Mouse (Mus musculus) embryonic facial prominence, embryonic 13.5 days (tissue): ENCODE data around the gene Gpr146. TPM values are rescaled to one million over a fixed set of nuclear protein-coding genes. Genes with fewer than 3 reads are reported as not detected.

ENCODE experiments used
- ATAC-seq: fragments of 200-750 bp; cut with Nextera tagmentation; 2 replicates; pipeline ENCODE4 v1.8.0; 2017; ENCODE audit warnings: low read depth; ENCODE audit not compliant: insufficient number of reproducible peaks, insufficient read depth, low FRiP score, low TSS enrichment
- H3K27ac ChIP-seq: fragments of 300-500 bp; sonication (generic); 2 replicates; pipeline ENCODE4 v1.5.1; 2015; ENCODE audit warnings: moderate library complexity, mild to moderate bottlenecking, inconsistent platforms
- H3K27me3 ChIP-seq: fragments of 300-500 bp; sonication (generic); 2 replicates; pipeline ENCODE4 v1.6.1; 2015; ENCODE audit warnings: mild to moderate bottlenecking, inconsistent platforms
- H3K36me3 ChIP-seq: fragments of 300-500 bp; sonication (generic); 2 replicates; pipeline ENCODE4 v1.6.1; 2015; ENCODE audit warnings: mild to moderate bottlenecking, inconsistent platforms
- H3K4me1 ChIP-seq: fragments of 300-500 bp; sonication (generic); 2 replicates; pipeline ENCODE4 v1.6.1; 2015; ENCODE audit warnings: inconsistent platforms
- H3K4me2 ChIP-seq: fragments of 300-500 bp; sonication (generic); 2 replicates; pipeline ENCODE4 v1.6.1; 2015; ENCODE audit warnings: moderate library complexity, mild to moderate bottlenecking, inconsistent platforms
- H3K4me3 ChIP-seq: fragments of 300-500 bp; sonication (generic); 2 replicates; pipeline ENCODE4 v1.5.1; 2015; ENCODE audit warnings: mild to moderate bottlenecking, inconsistent platforms
- H3K9ac ChIP-seq: fragments of 300-500 bp; sonication (generic); 2 replicates; pipeline ENCODE4 v1.6.1; 2015; ENCODE audit warnings: mild to moderate bottlenecking, inconsistent platforms
- H3K9me3 ChIP-seq: fragments of 300-500 bp; sonication (generic); 2 replicates; pipeline ENCODE4 v1.6.1; 2016; ENCODE audit warnings: inconsistent platforms
- WGBS: fragments of 180-500 bp; shearing (Covaris S2); methylation state at CpG from one replicate; pipeline ENCODE4 v1.1.7; 2015; ENCODE audit warnings: mixed read lengths; 5-methylcytosine and 5-hydroxymethylcytosine counted together
- polyA plus RNA-seq: library from polyadenylated mRNA; unstranded; fragments of >200 nt; fragmentation: Nextera tagmentation; extraction: Ambion mirVana; gene quantifications from 2 replicates; pipeline ENCODE4 v1.2.1, GENCODE M21; 2015

Gpr146 gene
- polyA plus RNA-seq, 1 experiment from 2014 or later = 2.5 TPM

DNA sequence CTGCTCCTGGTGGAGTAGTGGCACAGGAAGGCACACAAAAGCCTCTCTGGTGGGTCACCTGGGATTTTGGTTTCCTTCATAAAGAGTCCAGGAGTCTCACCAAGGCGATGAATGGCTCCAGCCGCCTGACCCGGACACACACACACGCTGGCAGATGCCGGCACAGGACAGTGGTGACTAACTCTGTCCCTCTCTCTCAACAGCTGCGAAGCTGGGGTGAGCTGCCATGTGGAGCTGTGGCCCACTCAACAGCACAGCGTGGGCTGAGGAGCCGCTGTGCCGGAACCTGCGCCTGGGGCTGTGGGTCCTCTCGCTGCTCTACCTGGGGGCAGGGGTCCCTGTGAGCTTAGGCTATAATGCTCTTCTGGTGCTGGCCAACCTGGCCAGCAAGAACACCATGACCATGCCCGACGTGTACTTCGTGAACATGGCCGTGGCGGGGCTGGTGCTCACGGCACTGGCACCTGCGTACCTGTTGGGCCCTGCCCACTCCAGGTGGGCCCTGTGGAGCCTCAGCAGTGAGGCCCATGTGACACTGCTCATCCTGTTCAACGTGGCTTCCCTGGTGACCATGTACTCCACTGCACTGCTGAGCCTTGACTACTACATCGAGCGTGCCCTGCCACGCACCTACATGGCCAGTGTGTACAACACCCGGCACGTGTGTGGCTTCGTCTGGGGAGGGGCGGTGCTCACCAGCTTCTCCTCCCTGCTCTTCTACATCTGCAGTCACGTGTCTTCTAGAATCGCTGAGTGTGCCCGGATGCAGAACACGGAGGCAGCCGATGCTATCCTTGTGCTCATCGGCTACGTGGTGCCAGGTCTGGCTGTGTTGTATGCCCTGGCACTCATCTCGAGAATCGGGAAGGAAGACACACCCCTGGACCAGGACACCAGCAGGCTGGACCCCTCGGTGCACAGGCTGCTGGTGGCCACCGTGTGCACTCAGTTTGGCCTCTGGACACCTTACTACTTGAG is 15.0 kb downstream of the Gpr146 start:
- H3K4me2 ChIP-seq = no peak overlapping the region
- no peak overlapping the region for H3K4me3 ChIP-seq
- H3K4me1 ChIP-seq = peaks cover 44% of the 10 kb centered on the region
- no peaks in the 10 kb centered on the region for H3K36me3 ChIP-seq
- H3K9ac ChIP-seq = no peak overlapping the region
- H3K9me3 ChIP-seq = no peaks in the 10 kb centered on the region
- no peak overlapping the region for H3K27ac ChIP-seq
- no peak for ATAC-seq
- 94% methylated on average over 37 of the region's 37 CpGs for WGBS
- no peaks in the 10 kb centered on the region for H3K27me3 ChIP-seq

- H3K4me2 ChIP-seq = no peak overlapping the region
- no peak for ATAC-seq
- H3K9me3 ChIP-seq = no peaks in the 10 kb centered on the region
- H3K27ac ChIP-seq = no peak overlapping the region
- H3K36me3 ChIP-seq = no peaks in the 10 kb centered on the region
- H3K4me1 ChIP-seq = peaks cover 39% of the 10 kb centered on the region
- no peaks in the 10 kb centered on the region for H3K27me3 ChIP-seq
- no peak overlapping the region for H3K9ac ChIP-seq
- no peak overlapping the region for H3K4me3 ChIP-seq
- WGBS = 90% methylated on average over 16 of the region's 16 CpGs
These were observed 15.7 kb downstream of the Gpr146 start for GRCm38 (mm10) chr5:139393197-139393588.

GRCm38 (mm10) chr5:139394399-139394798 is 16.9 kb downstream of the Gpr146 start:
- peak overlapping the region; percentile 11; the same call in 1 of the 2 replicates for H3K27ac ChIP-seq
- ATAC-seq = no peak
- H3K36me3 ChIP-seq = no peaks in the 10 kb centered on the region
- peaks cover 36% of the 10 kb centered on the region for H3K4me1 ChIP-seq
- no peaks in the 10 kb centered on the region for H3K27me3 ChIP-seq
- no peak overlapping the region for H3K9ac ChIP-seq
- H3K4me2 ChIP-seq = no peak overlapping the region
- WGBS = 57% methylated on average over 7 of the region's 7 CpGs
- no peaks in the 10 kb centered on the region for H3K9me3 ChIP-seq
- H3K4me3 ChIP-seq = no peak overlapping the region

DNA sequence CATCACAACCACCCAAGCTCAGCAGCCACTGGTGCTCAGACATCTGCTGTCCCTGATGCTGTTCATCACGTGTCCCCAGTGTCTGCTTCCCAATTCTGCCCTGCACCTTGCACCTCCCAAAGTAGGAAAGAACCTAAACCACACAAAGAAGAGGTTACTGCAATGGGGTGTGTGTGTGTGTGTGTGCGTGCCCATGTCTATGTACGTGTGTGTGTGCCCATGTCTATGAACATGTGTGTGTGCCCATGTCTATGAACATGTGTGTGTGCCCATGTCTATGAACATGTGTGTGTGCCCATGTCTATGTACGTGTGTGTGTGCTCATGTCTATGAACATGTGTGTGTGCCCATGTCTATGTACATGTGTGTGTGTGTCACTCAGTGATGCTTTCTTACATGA is 18.0 kb downstream of the Gpr146 start:
- no peak for ATAC-seq

DNA sequence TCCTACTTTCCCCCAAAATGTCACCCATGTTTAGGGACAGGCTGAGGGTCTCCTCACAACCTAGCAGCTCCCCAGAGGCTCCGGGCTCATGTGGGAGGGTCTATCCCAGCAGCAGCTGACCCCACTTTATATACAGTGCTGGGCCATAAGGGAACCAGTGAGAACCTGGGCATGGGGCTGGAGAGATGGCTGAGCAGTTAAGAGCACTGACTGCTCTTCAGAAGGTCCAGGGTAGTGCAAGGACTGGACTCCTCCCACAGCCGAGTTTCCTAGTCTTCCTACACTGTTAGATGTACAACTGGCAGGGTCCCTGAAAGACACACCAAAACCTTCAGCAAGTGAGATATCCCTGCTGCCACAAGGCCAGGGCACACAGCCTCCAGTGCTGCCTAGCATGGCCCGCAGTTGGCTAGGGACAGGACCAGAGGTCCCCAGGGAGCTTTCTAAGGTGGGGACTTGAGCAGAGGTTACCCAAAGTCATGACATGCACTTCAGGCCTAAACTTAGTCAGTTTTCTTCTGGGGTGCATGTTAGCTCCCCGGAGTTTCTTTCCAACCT is 19.9 kb downstream of the Gpr146 start:
- H3K27ac ChIP-seq = no peak overlapping the region
- H3K36me3 ChIP-seq = no peaks in the 10 kb centered on the region
- H3K4me3 ChIP-seq = no peak overlapping the region
- no peak overlapping the region for H3K4me2 ChIP-seq
- H3K27me3 ChIP-seq = no peaks in the 10 kb centered on the region
- H3K9me3 ChIP-seq = no peaks in the 10 kb centered on the region
- H3K9ac ChIP-seq = no peak overlapping the region
- ATAC-seq = no peak
- WGBS = 88% methylated on average over 4 of the region's 4 CpGs
- peaks cover 20% of the 10 kb centered on the region; the same call in 1 of the 2 replicates for H3K4me1 ChIP-seq

More for the DNA sequence above, 18.0 kb downstream of the Gpr146 start:
- no peak overlapping the region for H3K4me2 ChIP-seq
- WGBS = 88% methylated on average over 4 of the region's 4 CpGs
- H3K4me3 ChIP-seq = no peak overlapping the region
- no peak overlapping the region for H3K27ac ChIP-seq
- no peaks in the 10 kb centered on the region for H3K36me3 ChIP-seq
- H3K9ac ChIP-seq = no peak overlapping the region
- H3K4me1 ChIP-seq = peaks cover 27% of the 10 kb centered on the region
- no peaks in the 10 kb centered on the region for H3K9me3 ChIP-seq
- no peaks in the 10 kb centered on the region for H3K27me3 ChIP-seq

DNA sequence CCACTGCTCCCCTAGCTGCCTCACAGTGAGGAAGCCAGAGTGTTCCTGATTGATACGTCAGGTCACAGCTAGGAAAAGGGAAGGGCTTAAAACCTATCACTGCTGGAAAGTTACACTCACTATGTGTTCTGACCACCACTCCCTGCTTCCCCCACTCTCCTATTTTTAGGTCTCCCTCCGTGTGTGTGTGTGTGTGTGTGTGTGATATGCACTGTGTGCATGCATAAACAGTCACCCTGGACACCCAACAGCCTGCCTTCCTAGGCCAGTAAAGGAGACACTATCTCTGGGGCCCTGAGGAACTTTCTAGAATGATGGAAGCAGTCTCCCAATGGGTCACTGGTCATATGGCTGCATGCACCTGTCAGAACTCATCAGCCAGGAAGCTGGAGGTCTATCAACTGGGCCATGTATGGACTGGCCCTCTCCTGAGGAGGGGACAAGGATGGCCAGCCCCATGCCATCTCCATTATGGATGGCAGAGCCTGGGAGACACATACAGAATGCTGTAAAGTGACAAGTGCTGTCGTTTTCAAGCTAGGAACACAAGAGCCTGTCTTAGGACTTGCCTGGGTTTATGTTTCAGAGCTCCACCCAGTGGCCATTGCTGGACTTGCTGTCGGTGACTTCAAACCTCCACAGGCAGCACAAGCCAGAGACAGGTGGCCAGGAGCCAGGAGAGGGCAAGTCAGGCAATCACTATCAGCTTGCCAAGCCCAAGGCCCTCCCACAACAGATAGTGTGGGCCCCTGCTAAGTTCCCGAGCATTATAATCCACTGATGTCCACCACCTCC is 20.7 kb downstream of the Gpr146 start:
- no peak overlapping the region for H3K27ac ChIP-seq
- peaks cover 20% of the 10 kb centered on the region; the same call in 1 of the 2 replicates for H3K4me1 ChIP-seq
- H3K4me3 ChIP-seq = no peak overlapping the region
- no peak overlapping the region for H3K4me2 ChIP-seq
- H3K9ac ChIP-seq = no peak overlapping the region
- H3K27me3 ChIP-seq = no peaks in the 10 kb centered on the region
- 43% methylated on average over 5 of the region's 5 CpGs for WGBS
- ATAC-seq = no peak
- H3K9me3 ChIP-seq = no peaks in the 10 kb centered on the region
- H3K36me3 ChIP-seq = no peaks in the 10 kb centered on the region

DNA sequence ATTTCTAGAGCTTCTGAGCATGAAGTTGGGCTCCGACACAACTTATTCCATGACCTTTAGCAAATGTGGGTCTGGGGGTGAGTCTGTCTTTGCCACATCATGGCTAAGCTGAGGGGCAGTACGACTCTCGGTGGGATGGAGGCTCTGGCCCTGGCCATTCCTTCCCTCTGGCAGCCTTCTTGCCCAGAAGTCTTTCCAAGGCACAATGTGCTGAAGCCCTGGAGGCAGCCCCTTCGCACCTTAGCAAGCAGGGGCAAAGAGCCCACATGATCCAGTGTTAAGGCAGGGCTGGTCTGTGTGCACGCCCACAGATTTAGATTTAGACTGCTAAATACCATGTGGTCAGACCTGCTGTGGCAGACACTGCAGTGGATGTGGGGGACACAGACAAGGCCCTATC is 21.3 kb downstream of the Gpr146 start:
- WGBS = 77% methylated on average over 5 of the region's 5 CpGs
- no peak overlapping the region for H3K27ac ChIP-seq
- no peaks in the 10 kb centered on the region for H3K27me3 ChIP-seq
- 0 out of 2 replicates have a peak overlapping the region, but pooled peaks have one; percentile 36 for H3K9ac ChIP-seq
- H3K4me3 ChIP-seq = no peak overlapping the region
- no peaks in the 10 kb centered on the region for H3K9me3 ChIP-seq
- H3K4me2 ChIP-seq = no peak overlapping the region
- ATAC-seq = no peak
- H3K36me3 ChIP-seq = no peaks in the 10 kb centered on the region
- peaks cover 20% of the 10 kb centered on the region; the same call in 1 of the 2 replicates for H3K4me1 ChIP-seq

DNA sequence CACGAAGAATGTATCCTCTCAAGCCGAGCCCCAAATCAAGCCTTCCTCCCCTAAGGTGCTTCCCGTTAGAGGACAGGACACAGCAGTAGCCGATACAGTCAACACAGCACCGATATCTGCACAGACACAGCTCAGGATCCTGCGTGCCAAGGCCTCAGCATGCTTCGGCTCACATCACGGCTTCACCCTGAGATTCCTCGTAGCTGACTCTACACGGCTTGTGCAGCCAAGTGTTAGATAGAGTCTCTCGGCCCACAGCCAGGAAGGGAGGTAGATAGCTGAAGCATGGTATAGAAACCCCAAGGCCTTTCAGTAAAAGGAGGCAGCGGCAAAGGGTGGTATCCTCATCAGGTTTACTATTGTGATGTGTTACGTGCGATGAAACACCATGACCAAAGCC is 22.5 kb downstream of the Gpr146 start:
- H3K36me3 ChIP-seq = no peaks in the 10 kb centered on the region
- 89% methylated on average over 14 of the region's 14 CpGs for WGBS
- peaks cover 11% of the 10 kb centered on the region; the same call in 1 of the 2 replicates for H3K4me1 ChIP-seq
- H3K27ac ChIP-seq = no peak overlapping the region
- H3K9ac ChIP-seq = no peak overlapping the region
- no peak overlapping the region for H3K4me2 ChIP-seq
- no peak overlapping the region for H3K4me3 ChIP-seq
- no peaks in the 10 kb centered on the region for H3K9me3 ChIP-seq
- no peaks in the 10 kb centered on the region for H3K27me3 ChIP-seq
- ATAC-seq = no peak

- no peaks in the 10 kb centered on the region for H3K27me3 ChIP-seq
- no peaks in the 10 kb centered on the region for H3K36me3 ChIP-seq
- no peak overlapping the region for H3K4me3 ChIP-seq
- H3K4me1 ChIP-seq = peaks cover 26% of the 10 kb centered on the region
- H3K9ac ChIP-seq = no peak overlapping the region
- WGBS = 81% methylated on average over 2 of the region's 2 CpGs
- no peak overlapping the region for H3K4me2 ChIP-seq
- no peak for ATAC-seq
- H3K9me3 ChIP-seq = no peaks in the 10 kb centered on the region
- H3K27ac ChIP-seq = no peak overlapping the region
These were observed 24.6 kb downstream of the Gpr146 start for GRCm38 (mm10) chr5:139402106-139402505.

DNA sequence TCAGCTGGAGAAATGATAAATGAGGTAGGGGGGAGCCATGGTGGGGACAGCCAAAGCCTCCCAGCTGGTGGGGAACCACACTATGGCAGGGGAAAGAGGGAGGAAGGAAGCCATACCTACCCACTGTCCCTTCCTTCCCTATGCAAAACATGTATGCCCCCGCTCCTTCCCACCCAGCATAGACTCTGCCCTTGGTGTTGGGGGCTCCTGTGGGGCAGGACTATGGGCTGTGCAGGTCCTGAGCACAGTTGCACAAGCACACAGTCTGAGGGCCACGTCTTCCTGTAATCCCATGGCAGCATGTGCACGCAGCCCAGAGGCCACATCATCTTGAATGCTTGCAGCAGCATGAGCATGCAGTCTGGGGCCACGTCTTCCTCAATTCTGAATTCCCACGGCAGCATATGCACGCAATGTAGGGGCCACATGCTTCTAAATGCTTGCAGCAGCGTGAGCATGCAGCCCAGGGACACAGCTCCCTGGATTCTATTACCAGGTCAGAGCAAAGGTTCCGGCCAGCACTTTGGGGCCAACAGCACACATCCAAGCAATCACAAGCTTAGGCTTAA is 26.3 kb downstream of the Gpr146 start:
- H3K27me3 ChIP-seq = no peaks in the 10 kb centered on the region
- 0 out of 2 replicates have a peak overlapping the region, but pooled peaks have one; percentile 32 for H3K9ac ChIP-seq
- no peaks in the 10 kb centered on the region for H3K9me3 ChIP-seq
- H3K27ac ChIP-seq = no peak overlapping the region
- H3K4me2 ChIP-seq = no peak overlapping the region
- no peaks in the 10 kb centered on the region for H3K36me3 ChIP-seq
- peaks cover 29% of the 10 kb centered on the region for H3K4me1 ChIP-seq
- no peak overlapping the region for H3K4me3 ChIP-seq
- ATAC-seq = no peak
- WGBS = 82% methylated on average over 8 of the region's 8 CpGs

DNA sequence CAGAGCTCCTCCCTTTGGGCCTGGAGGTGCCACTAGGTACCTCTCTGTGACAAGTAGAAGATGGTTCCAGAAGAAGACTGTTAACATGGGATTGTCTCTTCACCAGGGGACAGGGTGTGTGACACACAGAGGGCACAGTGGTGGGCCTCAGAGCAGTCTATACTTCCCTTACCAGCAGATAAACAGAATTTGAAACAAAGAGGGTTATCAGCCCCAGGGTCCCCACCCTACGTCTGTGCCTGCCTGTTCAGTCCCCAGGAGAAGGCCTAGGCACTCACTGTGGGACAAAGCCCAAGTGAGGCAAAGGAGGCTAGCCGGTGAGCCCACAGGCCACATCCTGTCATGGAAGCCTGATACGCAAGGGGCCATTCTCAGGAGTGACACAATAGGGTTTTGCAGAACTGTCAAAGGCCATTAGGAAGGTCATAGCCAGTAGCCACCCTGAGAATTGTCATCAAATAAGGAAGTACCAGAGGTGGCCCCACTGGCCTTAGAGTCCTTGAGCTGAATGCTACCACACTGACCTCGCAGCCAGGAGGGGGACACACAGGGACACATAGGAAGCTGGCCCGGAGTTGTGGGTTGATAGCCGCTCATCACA is 27.4 kb downstream of the Gpr146 start, which contains the start of gene C130050O18Rik:
Gene C130050O18Rik, plus strand, starts transcription at position 480 of the 601 bp plus-strand sequence.
- H3K4me2 ChIP-seq = no peak within 1 kb of the TSS
- H3K4me1 ChIP-seq = peaks cover 31% of the 10 kb centered on the region
- ATAC-seq = no peak
- H3K36me3 ChIP-seq = no peaks in the 10 kb centered on the region
- no peaks in the 10 kb centered on the region for H3K9me3 ChIP-seq
- H3K4me3 ChIP-seq = no peak within 1 kb of the TSS
- WGBS = 74% methylated on average over 6 of the region's 6 CpGs
- H3K27ac ChIP-seq = peak within 1 kb of the TSS; percentile 78; the same call in 1 of the 2 replicates
- H3K9ac ChIP-seq = peak within 1 kb of the TSS; percentile 27; the same call in 1 of the 2 replicates
- H3K27me3 ChIP-seq = no peaks in the 10 kb centered on the region
